Mouse (Mus musculus): ENCODE measurements at regions not wholly inside any gene's neighbourhood (a gene's known extent, or its start where the extent isn't known, plus 50 kb on each side); places are given as distances from the start of the nearest gene placed in this dataset.
A peak's percentile ranks its signal among the peaks of the same experiment; 100 is the strongest.

DNA sequence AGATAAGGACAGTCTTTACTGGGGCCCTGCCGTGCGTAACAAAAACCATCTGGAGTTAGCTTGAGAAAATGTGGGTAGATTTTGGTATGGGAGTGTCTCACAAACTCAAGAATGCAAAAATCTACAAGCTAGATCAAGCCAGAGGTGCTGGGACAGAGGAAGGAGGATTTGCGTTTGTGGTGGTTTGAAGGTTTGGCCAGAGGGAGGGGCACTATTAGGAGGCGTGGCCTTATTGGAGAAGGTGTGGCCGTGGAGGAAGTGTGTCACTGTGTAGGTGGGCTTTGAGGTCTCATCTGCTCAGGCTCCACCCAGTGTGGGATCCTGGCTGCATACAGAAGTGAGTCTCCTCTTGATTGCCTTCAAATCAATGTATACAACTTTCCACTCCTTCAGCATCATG, 169.6 kb upstream of the Foxn2 start:
- Histone ChIP-seq H3K4me1 (ENCODE audit: control insufficient read depth, insufficient read depth, low read length) (peaks cover 6% of the 10 kb centered on the region; the same call in 1 of the 2 replicates), H3K9ac (ENCODE audit: low read depth, low read length, severe bottlenecking) (no peak overlapping the region), H3K4me2 (replicated peaks; ENCODE audit: low read depth, low read length, severe bottlenecking) (no peak overlapping the region), H3K9me3 (ENCODE audit: control insufficient read depth, low read length) (no peaks in the 10 kb centered on the region), H3K36me3 (ENCODE audit: control insufficient read depth, insufficient read depth, low read length) (no peaks in the 10 kb centered on the region), H3K27me3 (ENCODE audit: control insufficient read depth, insufficient read depth, low read length) (no peaks in the 10 kb centered on the region), H3K27ac (replicated peaks; ENCODE audit: low read depth, low read length) (no peak overlapping the region), H3K4me3 (replicated peaks; ENCODE audit: low read length) (no peak overlapping the region)
- DNase-seq (ENCODE audit: low spot score) (no peak), ATAC-seq (ENCODE audit: low FRiP score, low read depth) (no peak)
- WGBS: 81% methylated on average over 5 of the region's 5 CpGs
- no peak for TF ChIP-seq POLR2A (IDR thresholded peaks at IDR 0.05; ENCODE audit: borderline replicate concordance, extremely low read depth, insufficient read depth, insufficient read length)

DNA sequence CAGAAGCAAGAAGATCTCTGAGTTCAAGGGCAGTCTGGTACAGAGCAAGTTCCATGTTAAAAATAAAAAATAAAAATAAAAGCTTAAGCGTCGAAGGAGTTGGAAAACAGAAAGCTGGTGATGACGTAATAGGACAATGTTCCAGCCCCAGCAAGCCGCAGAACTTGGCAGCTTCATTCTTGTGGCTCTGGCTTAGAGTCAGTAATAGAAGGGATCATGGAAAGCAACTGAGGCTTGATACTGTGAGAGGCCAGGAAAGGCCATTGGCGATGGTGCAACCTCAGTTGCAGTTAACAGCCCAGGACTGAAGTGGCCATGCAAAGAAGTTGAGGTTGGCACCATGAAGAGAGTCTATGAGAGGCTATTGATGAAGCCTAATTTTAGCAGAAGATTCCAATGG, 168.3 kb upstream of the Foxn2 start:
- no peak for TF ChIP-seq POLR2A (IDR thresholded peaks at IDR 0.05; ENCODE audit: borderline replicate concordance, extremely low read depth, insufficient read depth, insufficient read length)
- ATAC-seq (ENCODE audit: low FRiP score, low read depth): no peak
- no peaks in the 10 kb centered on the region for H3K27me3 ChIP-seq (ENCODE audit: control insufficient read depth, insufficient read depth, low read length)
- H3K9ac ChIP-seq (ENCODE audit: low read depth, low read length, severe bottlenecking): no peak overlapping the region
- no peak overlapping the region for H3K4me3 ChIP-seq (replicated peaks; ENCODE audit: low read length)
- H3K9me3 ChIP-seq (ENCODE audit: control insufficient read depth, low read length): no peaks in the 10 kb centered on the region
- H3K4me1 ChIP-seq (ENCODE audit: control insufficient read depth, insufficient read depth, low read length): peaks cover 6% of the 10 kb centered on the region; the same call in 1 of the 2 replicates
- no peak overlapping the region for H3K4me2 ChIP-seq (replicated peaks; ENCODE audit: low read depth, low read length, severe bottlenecking)
- H3K36me3 ChIP-seq (ENCODE audit: control insufficient read depth, insufficient read depth, low read length): no peaks in the 10 kb centered on the region
- 94% methylated on average over 5 of the region's 5 CpGs for WGBS
- DNase-seq (ENCODE audit: low spot score): no peak
- H3K27ac ChIP-seq (replicated peaks; ENCODE audit: low read depth, low read length): no peak overlapping the region

DNA sequence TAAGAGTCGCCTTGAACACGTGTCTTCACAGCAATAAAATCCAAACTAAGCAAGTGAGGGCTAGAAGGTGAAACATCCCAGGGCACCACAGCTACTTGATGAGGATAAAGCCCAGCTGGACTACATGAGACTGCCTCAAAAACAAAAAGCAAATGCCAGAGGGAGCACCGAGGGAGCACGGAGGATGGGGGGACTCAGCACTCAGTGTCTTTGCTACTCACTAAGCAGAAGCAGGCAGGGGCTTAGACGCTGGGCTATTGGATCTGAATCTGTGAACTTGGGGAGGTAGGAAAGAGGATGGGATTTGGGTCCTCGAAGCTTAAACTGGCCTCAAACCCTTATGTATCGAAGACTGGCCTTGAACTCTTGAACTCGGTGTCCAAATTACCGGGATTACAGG, 167.0 kb upstream of the Foxn2 start:
- Histone ChIP-seq H3K4me3 (replicated peaks; ENCODE audit: low read length) (no peak overlapping the region), H3K27ac (replicated peaks; ENCODE audit: low read depth, low read length) (no peak overlapping the region), H3K36me3 (ENCODE audit: control insufficient read depth, insufficient read depth, low read length) (no peaks in the 10 kb centered on the region), H3K4me2 (replicated peaks; ENCODE audit: low read depth, low read length, severe bottlenecking) (no peak overlapping the region), H3K9me3 (ENCODE audit: control insufficient read depth, low read length) (no peaks in the 10 kb centered on the region), H3K4me1 (ENCODE audit: control insufficient read depth, insufficient read depth, low read length) (peaks cover 6% of the 10 kb centered on the region; the same call in 1 of the 2 replicates), H3K9ac (ENCODE audit: low read depth, low read length, severe bottlenecking) (no peak overlapping the region), H3K27me3 (ENCODE audit: control insufficient read depth, insufficient read depth, low read length) (no peaks in the 10 kb centered on the region)
- DNase-seq (ENCODE audit: low spot score) (no peak), ATAC-seq (ENCODE audit: low FRiP score, low read depth) (no peak)
- WGBS: 87% methylated on average over 9 of the region's 9 CpGs
- TF ChIP-seq POLR2A (IDR thresholded peaks at IDR 0.05; ENCODE audit: borderline replicate concordance, extremely low read depth, insufficient read depth, insufficient read length): no peak

DNA sequence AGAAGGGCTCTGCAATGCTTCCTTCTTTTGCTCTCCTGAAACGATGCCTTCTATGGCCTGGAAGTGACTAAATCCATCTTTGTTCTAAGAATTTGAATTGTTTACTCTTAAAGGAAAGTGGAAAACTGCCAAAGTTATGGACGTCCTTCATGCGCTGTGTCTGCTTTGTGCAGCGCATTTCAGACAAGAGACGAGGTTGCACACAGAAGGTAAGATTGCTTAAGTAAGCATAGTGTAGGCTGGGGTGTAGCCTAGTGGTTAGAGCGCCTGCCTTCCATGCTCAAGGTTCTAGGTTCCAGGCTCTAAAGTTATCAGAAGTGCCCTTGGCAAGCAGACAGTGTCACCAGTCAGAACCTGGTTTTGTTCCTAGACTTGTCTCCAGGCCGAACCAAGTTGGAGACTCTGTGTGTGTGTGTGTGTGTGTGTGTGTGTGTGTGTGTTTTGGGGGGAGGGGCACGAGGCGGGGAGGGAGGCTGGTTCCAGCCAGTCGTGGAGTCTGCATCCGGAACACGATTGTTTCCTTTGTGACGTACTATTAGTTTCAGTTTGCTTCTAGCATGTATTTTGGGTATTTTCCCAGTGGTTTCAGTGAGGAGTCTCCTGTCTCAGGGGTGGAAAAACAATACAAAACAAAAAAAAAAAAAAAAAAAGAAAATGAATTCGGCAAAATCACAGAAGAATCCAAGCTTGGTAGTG, 166.4 kb upstream of the Foxn2 start:
- H3K9ac ChIP-seq (ENCODE audit: low read depth, low read length, severe bottlenecking): no peak overlapping the region
- H3K27me3 ChIP-seq (ENCODE audit: control insufficient read depth, insufficient read depth, low read length): no peaks in the 10 kb centered on the region
- no peak overlapping the region for H3K4me3 ChIP-seq (replicated peaks; ENCODE audit: low read length)
- no peaks in the 10 kb centered on the region for H3K36me3 ChIP-seq (ENCODE audit: control insufficient read depth, insufficient read depth, low read length)
- peak; percentile 26 for DNase-seq (ENCODE audit: low spot score)
- no peak overlapping the region for H3K4me2 ChIP-seq (replicated peaks; ENCODE audit: low read depth, low read length, severe bottlenecking)
- WGBS: 80% methylated on average over 14 of the region's 14 CpGs
- no peaks in the 10 kb centered on the region for H3K9me3 ChIP-seq (ENCODE audit: control insufficient read depth, low read length)
- no peak overlapping the region for H3K27ac ChIP-seq (replicated peaks; ENCODE audit: low read depth, low read length)
- peaks cover 6% of the 10 kb centered on the region; the same call in 1 of the 2 replicates for H3K4me1 ChIP-seq (ENCODE audit: control insufficient read depth, insufficient read depth, low read length)
- no peak for ATAC-seq (ENCODE audit: low FRiP score, low read depth)
- no peak for TF ChIP-seq POLR2A (IDR thresholded peaks at IDR 0.05; ENCODE audit: borderline replicate concordance, extremely low read depth, insufficient read depth, insufficient read length)

DNA sequence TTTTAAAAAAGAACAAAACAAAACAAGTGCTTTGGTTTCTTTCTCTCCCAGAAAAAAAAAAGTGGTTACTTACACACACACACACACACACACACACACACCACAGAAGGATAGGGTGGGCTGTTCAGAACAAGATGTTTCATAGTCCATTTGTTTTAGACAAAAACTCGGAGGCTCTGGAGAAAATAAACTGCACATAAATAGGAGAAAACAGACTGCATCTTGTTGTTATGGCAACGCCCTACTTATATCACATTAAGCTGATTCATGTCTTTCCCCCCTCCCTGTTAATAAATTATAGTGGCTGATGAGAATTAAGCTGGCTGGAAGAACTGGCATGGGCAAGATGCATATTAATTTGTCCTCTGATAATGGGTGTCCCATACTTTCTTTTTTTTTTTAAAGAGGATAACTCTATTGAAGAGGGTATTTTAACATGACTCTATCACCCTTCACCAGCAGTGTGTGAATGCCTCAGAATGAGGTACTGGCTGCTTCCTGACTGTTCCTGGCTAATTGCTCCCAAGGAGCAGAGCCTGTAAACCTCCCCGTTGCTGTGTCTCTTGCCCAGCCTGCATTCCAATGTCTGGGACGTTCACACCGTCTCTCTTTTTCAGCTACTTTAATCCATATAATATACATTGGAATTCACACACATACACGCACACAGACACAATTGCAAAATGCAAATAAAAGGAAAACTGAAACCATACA, 165.6 kb upstream of the Foxn2 start:
- Histone ChIP-seq H3K4me1 (ENCODE audit: control insufficient read depth, insufficient read depth, low read length) (peaks cover 6% of the 10 kb centered on the region; the same call in 1 of the 2 replicates), H3K27ac (replicated peaks; ENCODE audit: low read depth, low read length) (no peak overlapping the region), H3K4me2 (replicated peaks; ENCODE audit: low read depth, low read length, severe bottlenecking) (no peak overlapping the region), H3K27me3 (ENCODE audit: control insufficient read depth, insufficient read depth, low read length) (no peaks in the 10 kb centered on the region), H3K9me3 (ENCODE audit: control insufficient read depth, low read length) (no peaks in the 10 kb centered on the region), H3K36me3 (ENCODE audit: control insufficient read depth, insufficient read depth, low read length) (no peaks in the 10 kb centered on the region), H3K4me3 (replicated peaks; ENCODE audit: low read length) (no peak overlapping the region), H3K9ac (ENCODE audit: low read depth, low read length, severe bottlenecking) (no peak overlapping the region)
- ATAC-seq (ENCODE audit: low FRiP score, low read depth): no peak
- WGBS: 28% methylated on average over 6 of the region's 6 CpGs
- TF ChIP-seq POLR2A (IDR thresholded peaks at IDR 0.05; ENCODE audit: borderline replicate concordance, extremely low read depth, insufficient read depth, insufficient read length): no peak
- DNase-seq (ENCODE audit: low spot score): no peak
